Mouse (Mus musculus) MEL (cell line): ENCODE data around the gene Gm28434.

Experiments used
- CHD2 ChIP-seq: IDR thresholded peaks from 2 replicates; pipeline ENCODE4 v1.6.1; 2011; ENCODE audit warnings: low read length, improper control_type of control experiment
- CTCF ChIP-seq, 3 experiments: IDR thresholded peaks in 2 of 3; conservative IDR thresholded peaks in 1 of 3; 2 replicates each; pipeline ENCODE4 v1.5.1; 2011 to 2012; ENCODE audit warnings: low read length in 3 of 3, low read depth in 2 of 3, mild to moderate bottlenecking in 2 of 3, improper control_type of control experiment in 1 of 3, inconsistent platforms in 1 of 3, mixed read lengths in 1 of 3, moderate library complexity in 1 of 3; ENCODE audit not compliant: control insufficient read depth in 1 of 3, insufficient read depth in 1 of 3, poor library complexity in 1 of 3, severe bottlenecking in 1 of 3
- EP300 ChIP-seq, 2 experiments: IDR thresholded peaks; 2 replicates each; pipeline ENCODE4 v1.6.1; 2011; ENCODE audit warnings: improper control_type of control experiment in 2 of 2, low read length in 2 of 2, low read depth in 1 of 2, mild to moderate bottlenecking in 1 of 2
- ZKSCAN1 ChIP-seq: IDR thresholded peaks from 2 replicates; pipeline ENCODE4 v1.6.1; 2012; ENCODE audit warnings: low read depth, mild to moderate bottlenecking, inconsistent platforms, low read length, improper control_type of control experiment, moderate library complexity
- ZMIZ1 ChIP-seq: IDR thresholded peaks from 2 replicates; pipeline ENCODE4 v1.6.1; 2012; ENCODE audit warnings: low read depth, mild to moderate bottlenecking, inconsistent platforms, low read length, improper control_type of control experiment, moderate library complexity

DNA sequence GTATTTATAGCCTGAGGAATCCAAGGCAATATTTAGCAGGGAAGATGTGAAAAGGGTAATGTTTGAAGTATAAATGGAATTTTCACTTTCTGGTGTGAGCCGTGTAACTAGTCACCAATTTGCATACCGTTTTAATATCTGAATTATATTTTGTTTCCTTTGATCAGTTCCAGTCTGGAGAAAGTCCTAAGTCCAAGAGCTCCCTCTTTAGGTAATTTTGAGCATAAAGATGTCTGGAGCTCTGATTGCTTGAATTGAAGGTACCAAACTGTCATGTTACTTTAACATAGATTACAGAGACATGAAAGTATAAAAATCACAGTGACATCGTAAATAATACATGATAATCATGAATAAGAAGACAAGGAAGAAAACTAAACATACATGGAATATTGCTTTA, 28.6 kb upstream of the Gm28434 start:
- TF ChIP-seq CTCF (IDR thresholded peaks at IDR 0.05 in 2 of 3, conservative IDR thresholded peaks at IDR 0.05 in 1 of 3; ENCODE audit: control insufficient read depth in 1 of 3, insufficient read depth in 1 of 3, low read depth in 2 of 3, low read length in 3 of 3, poor library complexity in 1 of 3, severe bottlenecking in 1 of 3) (no peak), ZKSCAN1 (no peak), ZMIZ1 (no peak), CHD2 (no peak), EP300 (IDR thresholded peaks at IDR 0.05; ENCODE audit: low read depth in 1 of 2, low read length in 2 of 2) (no peak)
